Mouse (Mus musculus) ES-E14 (cell line): ENCODE measurements around the gene Srpk1. TPM values are rescaled to one million over a fixed set of nuclear protein-coding genes. Genes with fewer than 3 reads are reported as not detected.
A peak's percentile ranks its signal among the peaks of the same experiment; 100 is the strongest.

ENCODE experiments used
- DNase-seq: peaks from one replicate; pipeline ENCODE4 v3.0.0-alpha.2; 2013; ENCODE audit warnings: low read depth, low spot score
- H3K27ac ChIP-seq: 2 replicates; pipeline ENCODE4 v1.5.1; 2012; ENCODE audit warnings: low read depth, mild to moderate bottlenecking, low read length, moderate library complexity, mixed read lengths; ENCODE audit not compliant: poor library complexity, insufficient read depth, severe bottlenecking
- H3K36me3 ChIP-seq: 2 replicates; pipeline ENCODE4 v1.6.1; 2012; ENCODE audit warnings: mild to moderate bottlenecking, low read length, moderate library complexity, mixed read lengths; ENCODE audit not compliant: control insufficient read depth, poor library complexity, insufficient read depth, severe bottlenecking
- H3K4me1 ChIP-seq, 2 experiments: fragments of 150-350 bp in 1 of 2; sonication (generic) in 1 of 2; 2 replicates each; pipeline ENCODE4 v1.6.1; 2012; ENCODE audit warnings: low read length in 2 of 2, mild to moderate bottlenecking in 1 of 2, mixed read lengths in 1 of 2; ENCODE audit not compliant: control insufficient read depth in 2 of 2, insufficient read depth in 2 of 2, poor library complexity in 1 of 2
- H3K4me3 ChIP-seq, 2 experiments: fragments of 150-350 bp in 1 of 2; sonication (generic) in 1 of 2; 2 replicates each; pipeline ENCODE4 v1.5.1; 2012; ENCODE audit warnings: low read length in 2 of 2, low read depth in 1 of 2, mild to moderate bottlenecking in 1 of 2, mixed read lengths in 1 of 2; ENCODE audit not compliant: insufficient read depth in 1 of 2, poor library complexity in 1 of 2, severe bottlenecking in 1 of 2
- H3K9ac ChIP-seq: 2 replicates; pipeline ENCODE4 v1.6.1; 2012; ENCODE audit warnings: low read depth, mild to moderate bottlenecking, low read length, mixed read lengths; ENCODE audit not compliant: poor library complexity, insufficient read depth, severe bottlenecking
- H3K9me3 ChIP-seq: fragments of 150-350 bp; sonication (generic); 2 replicates; pipeline ENCODE4 v1.6.1; 2012; ENCODE audit warnings: low read depth, mild to moderate bottlenecking, low read length; ENCODE audit not compliant: control insufficient read depth, insufficient read depth
- CHD2 ChIP-seq: IDR thresholded peaks from 2 replicates; pipeline ENCODE4 v1.6.1; 2014; ENCODE audit warnings: mild to moderate bottlenecking, low read depth, low read length, inconsistent platforms
- HCFC1 ChIP-seq: IDR thresholded peaks from 2 replicates; pipeline ENCODE4 v1.6.1; 2012; ENCODE audit warnings: low read length, inconsistent platforms, borderline replicate concordance; ENCODE audit not compliant: insufficient read depth
- MAFK ChIP-seq: IDR thresholded peaks from 2 replicates; pipeline ENCODE4 v1.6.1; 2014; ENCODE audit warnings: mild to moderate bottlenecking, low read depth, low read length, inconsistent platforms; ENCODE audit not compliant: insufficient read depth
- ZC3H11A ChIP-seq: IDR thresholded peaks from 2 replicates; pipeline ENCODE4 v1.6.1; 2012; ENCODE audit warnings: low read depth, mild to moderate bottlenecking, inconsistent platforms, low read length, borderline replicate concordance
- ZNF384 ChIP-seq: IDR thresholded peaks from 2 replicates; pipeline ENCODE4 v1.6.1; 2012; ENCODE audit warnings: low read depth, low read length, inconsistent platforms
- in situ Hi-C, 2 experiments: fragments of 600-800 bp; cut with MboI; formaldehyde crosslinking; loops; one replicate each; pipeline ENCODE4 v1.15.1; 2025; ENCODE audit warnings: low sequenced_read_pairs in 2 of 2, inconsistent platforms in 1 of 2; ENCODE audit not compliant: unreplicated experiment in 2 of 2
- total RNA-seq: library from RNA; depleted of rRNA; stranded (reverse); fragments of 300-350 nt; gene quantifications from 2 replicates; pipeline ENCODE4 v1.2.3, GENCODE M21; 2012

Gene Srpk1
- total RNA-seq, 1 experiment = 115 TPM

GRCm38 (mm10) chr17:28571868-28572267 is 50.6 kb downstream of the Srpk1 start:
- Histone ChIP-seq H3K9ac (no peak overlapping the region), H3K4me3 (no peak overlapping the region), H3K9me3 (no peaks in the 10 kb centered on the region), H3K27ac (no peak overlapping the region), H3K36me3 (no peaks in the 10 kb centered on the region), H3K4me1 (peaks cover 2 to 10% of the 10 kb centered on the region in 2 experiments)
- no peak for DNase-seq
- in situ Hi-C loops = no loop called here
- no peak for TF ChIP-seq HCFC1
- no peak for TF ChIP-seq CHD2
- no peak for TF ChIP-seq MAFK
- no peak for TF ChIP-seq ZNF384
- no peak for TF ChIP-seq ZC3H11A

GRCm38 (mm10) chr17:28567541-28567940 is 55.0 kb downstream of the Srpk1 start:
- Histone ChIP-seq H3K4me3 (no peak overlapping the region), H3K9ac (no peak overlapping the region), H3K9me3 (no peaks in the 10 kb centered on the region), H3K27ac (peak overlapping the region; percentile 22; the same call in 1 of the 2 replicates), H3K4me1 (peaks cover 2% of the 10 kb centered on the region in 2 experiments; a peak in 3 of 4 replicates), H3K36me3 (no peaks in the 10 kb centered on the region)
- 0 out of 2 replicates have a peak, but pooled peaks have one; percentile 11 for TF ChIP-seq MAFK
- no peak for TF ChIP-seq ZNF384
- in situ Hi-C loops = no loop called here
- no peak for DNase-seq

GRCm38 (mm10) chr17:28565181-28565580 is 57.3 kb downstream of the Srpk1 start:
- in situ Hi-C loops = no loop called here
- no peaks in the 10 kb centered on the region for H3K9me3 ChIP-seq
- no peak for DNase-seq
- H3K27ac ChIP-seq = no peak overlapping the region
- TF ChIP-seq ZC3H11A (no peak), ZNF384 (no peak), MAFK (no peak), HCFC1 (no peak), CHD2 (no peak)
- H3K9ac ChIP-seq = no peak overlapping the region
- H3K4me3 ChIP-seq = no peak overlapping the region
- no peaks in the 10 kb centered on the region for H3K36me3 ChIP-seq
- peaks cover 2 to 14% of the 10 kb centered on the region in 2 experiments for H3K4me1 ChIP-seq

- no peaks in the 10 kb centered on the region for H3K9me3 ChIP-seq
- H3K4me3 ChIP-seq = no peak overlapping the region
- DNase-seq = no peak
- H3K27ac ChIP-seq = no peak overlapping the region
- H3K9ac ChIP-seq = no peak overlapping the region
- in situ Hi-C loops = no loop called here
- H3K4me1 ChIP-seq = peaks cover 0 to 16% of the 10 kb centered on the region in 2 experiments; a peak in 2 of 4 replicates
- TF ChIP-seq MAFK (no peak), ZC3H11A (no peak), CHD2 (no peak), ZNF384 (no peak), HCFC1 (no peak)
- no peaks in the 10 kb centered on the region for H3K36me3 ChIP-seq
Measured at GRCm38 (mm10) chr17:28561613-28562012, 60.9 kb downstream of the Srpk1 start.

- TF ChIP-seq ZNF384 (no peak), CHD2 (no peak), ZC3H11A (no peak), HCFC1 (no peak), MAFK (no peak)
- no peaks in the 10 kb centered on the region for H3K9me3 ChIP-seq
- no peak within 1 kb of the TSS for H3K9ac ChIP-seq
- in situ Hi-C loops = no loop called here
- no peak within 1 kb of the TSS for H3K4me3 ChIP-seq
- DNase-seq = no peak
- no peaks in the 10 kb centered on the region for H3K36me3 ChIP-seq
- peaks cover 3 to 20% of the 10 kb centered on the region in 2 experiments; a peak in 3 of 4 replicates for H3K4me1 ChIP-seq
- no peak within 1 kb of the TSS for H3K27ac ChIP-seq
Measured at GRCm38 (mm10) chr17:28560598-28560997, 61.9 kb downstream of the Srpk1 start, which contains the start of gene Clps. Gene Clps, minus strand, starts transcription at chr17:28560766.
